Mouse (Mus musculus) Patski (cell line): ENCODE results near the gene Sqstm1. TPM values are rescaled to one million over a fixed set of nuclear protein-coding genes. Genes with fewer than 3 reads are reported as not detected.

ENCODE experiments used
- ATAC-seq: fragments of 100-300 bp; one replicate; pipeline ENCODE4 v1.8.0; 2021
- CTCF ChIA-PET: fragments of 350-600 bp; sonication (Branson Sonifier 250); formaldehyde crosslinking; loops from one replicate; lab custom pipeline; 2022; ENCODE audit warnings: inconsistent platforms; lab: Charles Lee
- POLR2A ChIA-PET: fragments of 350-600 bp; sonication (Branson Sonifier 250); formaldehyde crosslinking; loops from one replicate; lab custom pipeline; 2022; ENCODE audit warnings: antibody characterized with exemption, inconsistent platforms; lab: Charles Lee
- DNase-seq: peaks from one replicate; pipeline ENCODE4 v3.0.0-alpha.2; 2011; ENCODE audit warnings: low read depth, low spot score
- H3K27me3 ChIP-seq: fragments of 371-371 bp; one replicate; pipeline ENCODE4 v1.5.1; 2021
- CTCF ChIP-seq: fragments of 100-300 bp; IDR thresholded peaks from one replicate; pipeline ENCODE4 v1.5.1; 2021
- in situ Hi-C: fragments of 300-500 bp; cut with MboI; formaldehyde crosslinking; loops from 3 replicates; pipeline ENCODE4 v1.11.1; 2018; ENCODE audit warnings: low pct_unique_long_range_greater_than_20kb, mixed read lengths
- polyA plus RNA-seq: library from polyadenylated mRNA; unstranded; gene quantifications from one replicate; pipeline ENCODE4 v1.2.3, GENCODE M21; 2021

Sqstm1 gene
- polyA plus RNA-seq, 1 experiment from 2014 or later = 530 TPM

DNA sequence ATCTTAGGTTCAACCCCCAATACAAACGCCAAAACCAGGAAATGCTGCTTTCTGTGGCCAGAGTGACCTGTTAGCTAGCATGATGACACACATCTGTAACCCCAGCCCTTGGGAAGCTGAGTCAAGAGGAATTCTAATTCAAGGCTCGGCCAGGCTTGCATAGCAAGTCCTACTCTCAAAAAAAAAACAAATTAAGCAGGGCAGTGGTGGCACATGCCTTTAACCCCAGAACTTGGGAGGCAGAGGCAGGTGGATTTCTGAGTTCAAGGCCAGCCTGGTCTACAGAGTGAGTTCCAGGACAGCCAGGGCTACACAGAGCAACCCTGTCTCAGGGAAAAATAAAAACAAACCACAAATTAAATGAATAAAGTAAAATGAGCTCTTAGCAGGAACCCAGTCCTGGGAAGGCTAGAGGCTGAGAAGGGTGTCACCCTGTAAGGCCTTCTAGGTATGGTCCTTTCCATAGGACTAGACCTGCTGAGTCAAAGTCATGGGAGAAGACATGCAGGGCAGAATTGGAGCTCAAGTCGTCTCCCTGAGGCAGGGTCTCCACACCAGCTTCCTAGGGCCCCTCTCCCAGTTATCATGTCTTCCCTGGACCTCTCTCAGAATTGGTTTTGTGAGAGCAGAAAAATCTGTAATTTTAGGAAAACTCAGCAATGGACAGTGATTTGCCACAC is 1.6 kb upstream of the Sqstm1 start:
- H3K27me3 ChIP-seq = no peaks in the 10 kb centered on the region
- in situ Hi-C loops = no loop called here
- no peak for TF ChIP-seq CTCF
- DNase-seq = no peak
- CTCF ChIA-PET = interaction anchor here (0.8 to 3.8 kb wide), 7 partner anchors 9 to 51 kb away, joined by 3 to 12 read pairs (median 3); no protein-coding TSS in a partner anchor
- POLR2A ChIA-PET = interaction anchor here (1.0 to 4.8 kb wide), 6 partner anchors 10 to 81 kb away, joined by 3 to 60 read pairs (median 3); partner anchors contain the start of gene Maml1
- ATAC-seq = no peak

DNA sequence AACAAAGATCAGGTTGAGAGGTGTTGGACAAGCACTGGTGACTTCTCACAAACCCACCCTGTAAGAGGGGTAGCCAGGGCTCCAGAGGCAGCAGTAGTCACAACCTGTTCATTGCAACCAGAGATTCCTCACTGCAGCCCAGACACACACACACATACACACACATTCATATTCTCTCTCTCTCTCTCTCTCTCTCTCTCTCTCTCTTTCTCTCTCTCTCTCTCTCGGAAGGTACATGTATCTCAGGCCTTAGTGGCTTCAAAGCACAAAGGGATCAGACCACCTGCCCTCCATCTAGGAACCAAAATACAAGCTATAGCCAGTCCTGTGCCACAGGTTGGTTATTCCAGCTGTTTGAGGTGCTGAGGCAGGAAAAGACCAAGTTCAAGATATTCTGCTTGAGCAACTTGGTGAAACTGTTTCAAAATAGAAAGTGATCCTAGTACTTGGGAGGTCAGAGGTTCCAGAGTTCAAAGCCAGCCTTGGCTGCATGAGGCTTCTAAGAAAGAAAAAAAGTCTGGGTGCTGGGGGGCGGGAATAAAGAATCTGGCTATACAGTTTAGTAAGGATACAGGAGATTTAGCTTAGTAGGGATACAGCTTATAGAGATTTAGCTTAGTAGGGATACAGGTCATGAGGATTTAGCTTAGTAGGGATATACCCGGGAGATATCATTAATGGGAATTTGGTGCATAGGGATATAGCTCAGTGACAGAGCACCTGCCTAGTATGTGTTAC is 864 bp upstream of the Sqstm1 start:
- no peak for TF ChIP-seq CTCF
- DNase-seq = no peak
- POLR2A ChIA-PET = interaction anchor here (0.5 to 4.8 kb wide), 8 partner anchors 12 to 212 kb away, joined by 3 to 60 read pairs (median 4); partner anchors contain the start of gene Maml1
- in situ Hi-C loops = no loop called here
- CTCF ChIA-PET = interaction anchor here (1.1 to 3.8 kb wide), 6 partner anchors 12 to 50 kb away, joined by 3 to 12 read pairs (median 4); no protein-coding TSS in a partner anchor
- no peaks in the 10 kb centered on the region for H3K27me3 ChIP-seq
- no peak for ATAC-seq

DNA sequence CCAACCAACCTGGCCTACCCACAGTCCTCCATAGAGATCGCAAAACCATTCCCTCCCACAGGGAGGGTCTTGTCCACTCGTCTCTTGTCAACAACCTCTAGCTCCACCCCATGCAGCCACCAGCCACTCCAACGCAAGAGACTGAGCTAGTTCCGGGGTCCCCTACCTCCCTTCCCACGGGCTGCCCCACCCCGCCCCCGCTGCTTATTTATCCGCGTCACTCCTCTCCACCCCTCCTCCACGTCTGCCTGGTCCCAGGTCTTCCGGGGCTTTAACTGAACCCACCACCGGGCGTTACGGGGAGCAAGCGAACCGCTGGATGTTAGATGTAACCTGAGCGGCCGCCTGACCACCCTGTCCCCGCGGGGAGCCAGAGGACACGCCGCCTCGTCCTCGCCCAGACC is 524 bp downstream of the Sqstm1 start:
- in situ Hi-C loops = no loop called here
- DNase-seq (no peak), ATAC-seq (peak; percentile 61)
- ChIA-PET POLR2A (interaction anchor here (0.9 to 4.8 kb wide), 7 partner anchors 8 to 167 kb away, joined by 3 to 60 read pairs (median 3); no protein-coding TSS in a partner anchor), CTCF (interaction anchor here (1.5 kb wide), 1 partner anchor 9 kb away, joined by 5 read pairs; no protein-coding TSS in a partner anchor)
- no peak for TF ChIP-seq CTCF
- H3K27me3 ChIP-seq = no peaks in the 10 kb centered on the region

DNA sequence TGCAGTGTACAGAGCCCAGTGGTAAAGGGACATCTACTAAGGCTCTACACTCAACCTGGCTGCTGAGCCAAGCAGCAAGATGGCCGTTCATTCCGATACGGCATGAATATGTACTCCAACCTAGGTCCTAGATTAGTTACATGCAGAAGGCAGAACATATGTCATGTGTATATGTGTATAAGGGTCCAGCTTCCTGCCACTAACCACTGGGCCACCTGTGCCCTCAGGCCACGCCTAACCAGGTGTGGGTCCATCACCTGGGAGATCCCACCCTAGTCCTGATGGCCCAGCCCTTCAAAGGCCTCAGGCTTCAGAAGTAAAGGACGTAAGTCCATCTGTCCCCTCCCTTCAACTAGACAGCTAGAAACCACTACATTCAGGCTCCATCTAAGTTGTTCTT is 2.6 kb downstream of the Sqstm1 start:
- ATAC-seq (no peak), DNase-seq (no peak)
- TF ChIP-seq CTCF = no peak
- ChIA-PET POLR2A (interaction anchor here (0.8 to 1.4 kb wide), 3 partner anchors 17 to 21 kb away, joined by 3 to 5 read pairs (median 4); no protein-coding TSS in a partner anchor), CTCF (interaction anchor here (1.6 to 2.8 kb wide), 2 partner anchors 16 to 20 kb away, joined by 4 to 11 read pairs; no protein-coding TSS in a partner anchor)
- H3K27me3 ChIP-seq = no peaks in the 10 kb centered on the region
- in situ Hi-C loops = no loop called here

DNA sequence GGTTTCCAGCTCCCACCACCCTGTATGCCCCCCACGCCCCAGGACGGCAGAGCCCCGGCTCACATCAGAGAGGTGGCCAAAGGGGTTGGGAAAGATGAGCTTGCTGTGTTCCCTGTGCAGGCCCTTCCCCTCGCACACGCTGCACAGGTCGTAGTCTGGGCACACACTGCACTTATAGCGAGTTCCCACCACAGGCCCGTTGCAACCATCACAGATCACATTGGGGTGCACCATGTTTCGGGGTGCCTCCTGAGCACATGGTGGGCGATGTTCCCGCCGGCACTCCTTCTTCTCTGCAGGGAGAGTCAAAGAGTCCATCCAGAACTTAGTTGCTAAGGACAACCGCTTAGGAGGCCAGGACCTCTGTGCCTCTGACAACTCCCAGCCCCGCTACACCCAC is 3.3 kb downstream of the Sqstm1 start:
- ChIA-PET CTCF (interaction anchor here (1.6 to 2.8 kb wide), 2 partner anchors 17 to 20 kb away, joined by 4 to 11 read pairs; no protein-coding TSS in a partner anchor), POLR2A (interaction anchor here (0.5 to 1.4 kb wide), 5 partner anchors 18 to 39 kb away, joined by 3 to 6 read pairs (median 4); no protein-coding TSS in a partner anchor)
- in situ Hi-C loops = no loop called here
- TF ChIP-seq CTCF = no peak
- ATAC-seq (no peak), DNase-seq (no peak)
- no peaks in the 10 kb centered on the region for H3K27me3 ChIP-seq

DNA sequence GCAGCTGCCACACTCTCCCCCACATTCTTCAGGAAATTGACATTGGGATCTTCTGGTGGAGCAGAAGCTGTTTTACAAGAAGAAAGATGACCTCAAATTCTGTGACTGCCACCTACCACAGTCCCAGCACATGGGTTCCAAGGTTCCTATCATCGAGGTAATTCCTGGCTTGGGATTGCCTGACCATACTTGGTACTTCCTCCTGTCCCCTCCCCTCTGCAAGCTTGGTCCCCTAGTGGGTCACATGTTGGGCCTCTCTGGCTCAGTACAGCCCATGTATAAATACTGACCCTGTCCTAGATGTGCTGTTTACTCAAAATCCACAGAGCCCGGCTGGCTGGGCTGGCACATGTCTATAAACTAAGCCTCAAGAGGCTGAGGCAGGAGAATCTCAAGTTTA is 4.6 kb downstream of the Sqstm1 start:
- no peak for TF ChIP-seq CTCF
- POLR2A ChIA-PET = interaction anchor here (1.2 to 2.1 kb wide), 2 partner anchors 17 to 43 kb away, joined by 3 to 5 read pairs; no protein-coding TSS in a partner anchor
- in situ Hi-C loops = no loop called here

DNA sequence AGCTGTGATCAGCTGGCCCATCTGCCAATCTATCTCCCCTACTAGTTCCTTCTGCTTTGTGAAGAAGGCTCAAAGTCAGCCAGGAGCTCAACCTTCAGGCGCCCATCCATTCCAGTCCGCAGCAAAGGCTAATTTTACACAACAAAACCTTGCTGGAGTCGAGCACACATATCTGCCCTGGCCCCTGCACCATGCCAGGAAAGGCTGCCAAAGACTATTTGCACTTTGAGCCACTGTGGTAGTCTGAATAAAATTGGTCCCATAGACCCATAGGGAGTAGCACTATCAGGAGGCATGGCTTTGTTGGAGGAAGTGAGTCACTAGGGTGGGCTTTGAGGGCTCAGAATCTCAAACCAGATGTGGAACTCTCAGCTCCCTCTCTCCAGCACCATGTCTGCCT is 5.2 kb downstream of the Sqstm1 start:
- TF ChIP-seq CTCF = no peak
- ATAC-seq = no peak

More for the DNA sequence above, 4.6 kb downstream of the Sqstm1 start:
- no peak for DNase-seq
- ATAC-seq = no peak
- no peaks in the 10 kb centered on the region for H3K27me3 ChIP-seq
- CTCF ChIA-PET = interaction anchor here (1.3 kb wide), 1 partner anchor 18 kb away, joined by 3 read pairs; no protein-coding TSS in a partner anchor

DNA sequence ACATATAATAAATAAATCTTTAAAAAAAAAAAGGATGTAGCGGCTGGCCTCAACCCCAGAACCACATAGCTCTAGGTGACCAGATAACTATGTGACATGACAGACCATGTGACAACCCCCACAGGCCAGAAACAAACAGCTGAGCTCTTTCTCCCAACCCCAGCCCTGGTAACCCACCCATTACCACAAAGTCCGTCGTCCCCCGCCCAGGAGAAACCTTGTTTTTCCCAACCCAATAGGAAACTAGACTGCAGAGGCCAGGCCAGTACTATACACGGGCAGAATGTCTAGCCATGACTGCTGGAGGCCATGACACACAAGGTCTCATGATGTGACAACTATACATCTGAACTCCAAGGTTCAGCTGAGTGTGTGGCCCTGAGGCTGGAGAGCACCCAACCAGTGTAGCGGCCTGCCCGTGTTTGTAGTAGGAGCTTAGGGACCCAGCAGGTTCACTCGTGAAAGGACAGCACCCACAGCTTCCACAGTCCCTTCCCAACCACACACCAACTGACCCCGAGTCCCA is 7.3 kb downstream of the Sqstm1 start:
- POLR2A ChIA-PET = interaction anchor here (1.4 kb wide), 1 partner anchor 22 kb away, joined by 3 read pairs; no protein-coding TSS in a partner anchor
- in situ Hi-C loops = no loop called here
- DNase-seq = no peak
- H3K27me3 ChIP-seq = no peaks in the 10 kb centered on the region
- TF ChIP-seq CTCF = no peak
- CTCF ChIA-PET = interaction anchor here (1.2 kb wide), 1 partner anchor 42 kb away, joined by 3 read pairs; no protein-coding TSS in a partner anchor
- no peak for ATAC-seq

More for the DNA sequence above, 5.2 kb downstream of the Sqstm1 start:
- ChIA-PET POLR2A (interaction anchor here (1.2 to 2.1 kb wide), 2 partner anchors 18 to 43 kb away, joined by 3 to 5 read pairs; no protein-coding TSS in a partner anchor), CTCF (interaction anchor here (1.3 kb wide), 1 partner anchor 17 kb away, joined by 3 read pairs; no protein-coding TSS in a partner anchor)
- no peaks in the 10 kb centered on the region for H3K27me3 ChIP-seq
- in situ Hi-C loops = no loop called here
- no peak for DNase-seq

DNA sequence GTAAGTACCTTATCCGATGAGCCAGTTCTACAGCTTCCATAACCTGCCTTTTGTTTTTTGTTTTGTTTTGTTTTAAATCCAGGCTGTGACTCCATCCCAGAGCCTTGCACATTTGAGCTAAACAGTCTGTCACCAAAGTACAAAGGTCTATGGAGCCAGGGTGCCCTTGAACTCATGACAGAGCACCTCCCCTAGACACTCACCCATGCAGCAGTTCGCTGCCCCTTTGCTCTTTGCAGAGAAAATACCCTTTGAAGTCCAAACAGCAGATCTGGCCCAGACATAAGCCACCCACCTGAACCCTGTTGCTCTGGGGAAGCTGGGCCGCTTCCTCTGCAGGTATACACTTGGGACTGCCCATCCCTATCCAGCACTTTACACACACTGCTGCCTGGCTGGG is 9.0 kb downstream of the Sqstm1 start:
- in situ Hi-C loops = no loop called here
- no peak for TF ChIP-seq CTCF
- DNase-seq = no peak
- CTCF ChIA-PET = interaction anchor here (1.4 to 2.1 kb wide), 2 partner anchors 9 to 13 kb away, joined by 5 read pairs; partner anchors contain the start of genes Mgat4b and Sqstm1
- no peaks in the 10 kb centered on the region for H3K27me3 ChIP-seq
- ATAC-seq = no peak
- POLR2A ChIA-PET = interaction anchor here (1.1 to 1.4 kb wide), 4 partner anchors 8 to 165 kb away, joined by 3 to 4 read pairs (median 3); partner anchors contain the start of genes Mgat4b and Sqstm1
